Mouse (Mus musculus): ENCODE results near the gene Dusp2.
A peak's percentile ranks its signal among the peaks of the same experiment; 100 is the strongest.

The Dusp2 gene

DNA sequence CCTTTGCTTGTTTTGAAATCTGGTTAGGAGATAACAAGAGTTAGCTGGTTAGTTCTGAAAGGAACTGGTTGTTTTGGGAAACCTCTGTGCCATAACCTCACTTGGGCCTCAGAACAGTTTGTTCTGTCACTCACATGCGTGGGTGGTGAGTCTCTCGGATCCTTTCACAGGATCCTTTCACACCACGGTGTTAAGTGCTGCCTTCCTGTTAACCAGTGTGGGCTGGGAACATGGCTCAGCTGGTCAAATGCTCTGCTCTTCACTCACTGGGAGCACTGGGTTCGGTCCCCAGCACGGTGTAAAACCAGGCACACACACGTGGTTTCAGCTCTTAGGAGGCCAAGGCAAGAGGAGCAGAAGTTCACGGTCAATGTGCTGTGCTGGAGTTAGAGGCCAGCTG lies 11.5 kb upstream of the Dusp2 start:
- no peak for DNase-seq

DNA sequence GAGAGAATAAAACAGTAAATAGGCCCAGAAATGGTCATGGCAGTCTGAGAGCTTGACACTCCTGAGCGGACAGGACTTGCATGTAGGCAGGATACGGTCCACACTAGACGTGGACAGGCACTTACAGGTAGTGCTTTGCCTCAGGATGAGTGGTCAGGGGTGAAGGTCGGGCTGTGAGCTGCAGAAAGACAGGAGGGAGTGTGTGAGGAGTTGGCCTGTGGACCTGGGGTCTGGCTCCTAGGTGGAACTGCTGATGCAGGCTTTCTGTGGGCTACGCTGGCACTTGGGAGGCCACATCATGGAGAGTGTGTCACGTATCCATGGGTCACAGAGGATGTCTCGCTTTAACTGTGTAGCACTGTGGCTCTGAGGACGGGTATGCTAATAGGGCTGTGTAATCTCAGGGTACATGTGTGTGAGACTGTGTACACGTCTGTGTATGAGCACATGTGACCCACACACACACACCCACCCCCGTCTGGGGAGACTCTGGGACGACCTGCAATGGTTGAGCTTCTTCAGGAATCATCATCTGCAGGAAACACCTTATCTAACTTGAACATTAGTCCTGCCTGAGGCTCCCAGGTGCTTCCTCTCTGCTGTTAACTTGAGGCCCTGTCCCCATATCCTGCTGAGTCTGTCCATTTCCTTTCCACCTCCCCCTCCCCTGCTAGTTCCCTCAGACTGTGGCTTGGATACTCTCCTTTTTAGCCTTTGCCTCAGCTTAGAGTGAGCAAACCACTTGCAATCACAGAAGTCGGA lies 7.7 kb upstream of the Dusp2 start:
- DNase-seq = no peak

DNA sequence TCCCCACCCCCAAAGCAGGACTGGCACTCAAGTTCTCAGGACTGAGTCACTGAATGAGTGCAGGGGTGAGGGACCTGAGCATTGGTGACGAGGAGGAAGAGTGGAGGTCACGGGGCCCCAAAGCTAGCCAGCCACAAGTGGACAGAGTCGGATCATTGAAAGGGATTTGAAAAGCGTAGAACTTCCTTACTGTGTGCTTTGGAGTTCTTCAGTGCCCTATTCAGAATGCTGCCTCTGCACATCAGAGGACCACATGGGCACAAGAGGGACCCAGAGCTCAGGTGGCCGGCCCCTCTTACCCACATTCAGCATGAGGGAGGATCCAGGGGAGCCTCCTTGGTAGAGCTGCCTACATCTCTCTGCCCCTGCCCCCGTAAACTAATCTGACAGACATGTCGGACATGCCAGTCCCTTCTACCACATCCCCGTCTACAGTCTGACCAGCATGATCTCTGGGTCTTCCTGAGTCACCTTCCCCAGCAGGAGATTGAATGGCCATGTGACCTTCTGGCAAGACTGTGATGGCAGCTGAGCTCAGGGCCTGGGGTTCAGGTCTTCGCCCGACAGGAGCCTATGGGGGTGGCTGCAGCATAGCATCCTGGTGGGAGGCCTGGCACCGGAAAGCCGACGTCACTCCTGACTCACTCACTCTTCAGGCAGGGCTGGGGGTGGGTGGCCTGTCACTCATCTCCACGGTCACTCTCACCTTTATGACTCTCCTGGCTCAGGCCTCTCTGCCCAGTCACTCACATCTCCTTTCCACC lies 3.0 kb upstream of the Dusp2 start:
- no peak for DNase-seq

DNA sequence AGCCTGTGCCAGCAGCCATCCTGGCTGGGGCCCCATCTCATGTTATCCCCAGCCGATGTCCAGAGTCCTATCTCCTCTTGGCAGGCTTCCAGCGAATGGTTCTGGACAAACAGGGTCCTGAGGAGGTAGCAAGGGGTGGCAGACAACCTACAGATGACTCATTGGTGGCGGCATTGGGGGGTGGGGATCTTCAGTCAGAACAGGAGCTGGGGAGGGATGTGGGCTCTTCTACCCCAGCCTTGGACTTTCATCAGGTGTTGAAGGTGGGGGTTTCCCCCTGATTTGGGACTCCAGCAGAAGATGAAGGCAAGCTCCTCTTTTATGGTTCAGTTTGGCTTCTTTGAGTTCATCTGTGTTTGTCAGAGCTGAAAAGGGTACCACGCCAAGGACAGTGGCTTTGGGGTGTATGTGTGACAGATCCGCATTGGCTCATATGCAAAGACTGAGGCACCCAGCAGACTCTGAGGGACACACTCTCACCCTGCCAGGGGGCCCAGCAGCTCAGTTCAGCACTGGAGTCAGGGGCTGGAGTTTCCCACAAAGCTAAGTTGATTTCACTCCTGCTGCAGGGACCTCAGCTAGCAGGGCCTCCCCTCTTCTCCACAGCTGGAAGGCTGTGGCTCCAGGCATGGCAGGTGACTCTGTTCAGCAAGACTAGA lies 1.9 kb upstream of the Dusp2 start:
- no peak for DNase-seq

DNA sequence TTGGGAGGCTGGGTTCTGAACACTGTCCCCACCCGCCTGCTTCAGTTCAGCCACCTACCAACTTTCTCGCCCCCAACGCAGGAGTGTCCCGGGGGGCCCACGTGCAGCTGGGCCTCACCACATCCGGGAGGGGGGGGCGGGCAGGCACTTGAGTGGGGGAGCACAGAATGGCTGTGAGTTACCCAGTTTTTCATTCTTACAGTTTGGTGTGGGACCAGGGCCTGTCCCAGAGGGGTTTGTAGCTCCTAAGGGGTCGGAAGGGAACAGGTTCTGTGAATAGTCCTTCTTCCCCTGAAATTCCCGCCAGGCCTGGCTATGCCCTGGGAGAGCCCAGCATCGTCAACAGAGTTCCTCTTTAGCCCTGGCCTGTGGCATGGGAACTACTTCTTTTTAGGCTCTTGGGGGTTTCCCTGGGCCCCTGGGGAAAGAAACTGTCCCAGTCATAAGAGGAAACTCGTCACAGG lies 849 bp upstream of the Dusp2 start:
- DNase-seq = no peak

DNA sequence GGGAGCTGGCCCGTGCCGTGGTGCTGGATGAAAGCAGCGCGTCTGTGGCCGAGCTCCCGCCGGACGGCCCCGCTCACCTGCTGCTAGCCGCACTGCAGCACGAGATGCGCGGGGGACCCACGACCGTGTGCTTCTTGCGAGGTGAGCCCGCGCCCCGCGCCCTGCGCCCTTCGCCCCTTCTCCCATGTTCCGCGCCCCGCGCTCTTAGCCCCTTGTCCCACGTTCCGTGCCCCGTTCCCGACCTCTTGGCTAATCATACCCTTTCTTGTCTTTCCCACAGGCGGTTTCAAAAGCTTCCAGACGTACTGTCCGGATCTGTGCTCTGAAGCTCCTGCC lies 506 bp downstream of the Dusp2 start:
- no peak for DNase-seq

DNA sequence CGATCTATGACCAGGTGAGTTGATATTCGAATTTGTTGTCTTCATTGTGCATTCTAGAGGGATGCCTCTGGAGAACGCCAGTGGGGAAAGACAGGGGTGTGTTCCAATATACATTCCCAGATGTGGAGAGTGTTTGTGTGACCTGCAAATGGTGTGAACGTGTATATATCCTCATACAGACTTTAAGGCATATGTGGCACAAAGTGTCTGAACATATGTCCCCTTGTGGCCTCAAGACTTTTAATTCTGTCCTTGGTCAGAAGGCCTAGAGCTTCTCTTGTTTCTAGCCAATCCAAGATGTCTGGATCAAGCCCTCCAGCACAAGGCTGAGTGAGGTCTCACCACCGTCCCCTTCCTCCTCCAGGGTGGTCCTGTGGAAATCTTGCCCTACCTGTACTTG lies 926 bp downstream of the Dusp2 start:
- no peak for DNase-seq

DNA sequence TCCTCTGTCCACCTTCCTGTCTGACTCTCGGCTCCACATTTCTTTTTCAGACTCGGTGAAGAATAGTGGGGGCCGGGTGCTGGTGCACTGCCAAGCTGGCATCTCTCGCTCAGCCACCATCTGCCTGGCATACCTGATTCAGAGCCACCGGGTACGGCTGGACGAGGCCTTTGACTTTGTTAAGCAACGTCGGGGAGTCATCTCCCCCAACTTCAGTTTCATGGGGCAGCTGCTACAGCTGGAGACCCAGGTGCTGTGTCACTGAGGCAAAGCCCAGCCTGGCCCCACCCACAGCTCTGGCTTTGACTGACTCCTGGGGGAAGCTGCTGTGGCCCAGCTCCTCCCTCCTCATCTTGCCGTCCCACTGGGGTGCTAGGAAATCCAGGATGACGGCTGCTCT lies 1.6 kb downstream of the Dusp2 start:
- DNase-seq = no peak

DNA sequence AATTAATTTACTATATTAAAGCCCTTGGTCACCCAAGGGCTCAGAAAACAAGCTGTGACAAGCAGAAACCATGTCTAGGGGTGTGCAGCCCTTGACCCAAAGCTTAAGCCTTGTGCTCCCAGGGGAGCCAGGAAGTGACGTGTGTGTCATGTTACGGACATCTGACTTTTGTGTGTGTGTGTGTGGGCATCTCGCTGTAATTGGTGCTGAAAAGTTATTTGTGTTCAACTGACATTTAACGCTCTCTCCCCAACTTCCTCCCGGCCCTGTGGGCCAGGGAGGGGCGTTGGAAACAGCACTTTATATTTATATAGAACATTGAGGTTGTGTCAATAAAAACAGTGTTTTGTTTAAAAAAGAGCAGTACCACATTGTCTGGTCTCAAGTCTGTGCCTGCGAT lies 2.1 kb downstream of the Dusp2 start:
- DNase-seq = no peak

DNA sequence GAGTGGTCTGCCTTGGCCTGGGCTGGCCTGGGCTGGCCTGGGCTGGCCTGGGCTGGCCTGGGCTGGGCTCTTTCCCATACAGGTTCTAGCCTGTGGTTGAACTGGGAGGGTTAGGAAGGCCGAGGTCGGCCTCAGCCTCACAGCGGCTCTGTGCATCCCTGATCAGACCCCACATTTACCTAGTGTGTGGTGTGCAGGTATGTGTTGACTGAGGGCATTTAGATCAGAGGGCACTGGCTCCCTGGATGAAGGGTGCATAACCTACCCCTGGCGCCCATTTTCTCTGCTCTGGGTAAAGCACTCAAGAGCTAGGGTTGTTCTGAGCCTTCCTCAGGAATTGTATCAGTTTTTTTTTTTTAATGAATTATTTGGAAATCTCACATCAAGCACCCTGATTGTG lies 2.5 kb downstream of the Dusp2 start, which contains the start of gene Astl:
Gene Astl, plus strand, starts transcription at position 224 of the 400 bp plus-strand sequence.
- no peak for DNase-seq

DNA sequence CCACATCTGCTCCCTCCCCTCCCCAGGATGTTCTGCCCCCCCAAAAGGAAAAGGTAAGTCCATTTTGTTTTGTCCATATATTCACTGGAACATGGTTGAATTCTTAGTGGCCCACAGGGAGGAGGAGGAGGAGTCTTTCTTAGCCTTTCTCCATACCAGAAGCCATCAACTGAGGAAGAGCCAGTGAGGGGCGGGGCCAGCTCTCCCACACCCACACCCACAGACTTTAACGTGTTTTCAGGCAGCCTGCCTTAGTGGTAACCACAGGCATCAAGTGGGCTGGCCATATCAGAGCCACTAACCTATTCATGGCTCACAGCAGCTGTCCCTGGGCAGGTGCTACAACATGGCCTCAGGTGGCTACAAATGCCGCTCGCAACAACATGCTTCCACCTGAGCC lies 2.9 kb downstream of the Dusp2 start:
- DNase-seq = no peak

DNA sequence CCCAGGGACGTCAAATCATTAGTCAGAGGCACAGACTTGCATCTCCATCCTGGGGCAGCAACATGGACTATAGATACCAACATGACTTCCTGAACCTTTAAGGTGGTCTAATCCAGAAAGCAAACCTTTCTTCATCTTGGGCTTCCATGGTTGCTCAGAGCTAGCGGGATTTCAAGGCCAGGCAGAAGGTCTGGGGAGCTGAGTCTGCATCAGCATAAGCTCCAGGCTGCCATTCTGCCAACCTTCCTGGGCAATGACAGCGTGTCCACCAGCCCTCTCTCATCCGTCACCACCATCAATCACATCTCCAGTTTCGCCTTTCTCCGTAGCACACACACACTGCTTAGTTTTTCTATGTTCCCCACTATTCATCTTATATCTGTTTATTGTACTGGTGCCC lies 3.3 kb downstream of the Dusp2 start:
- no peak for DNase-seq

DNA sequence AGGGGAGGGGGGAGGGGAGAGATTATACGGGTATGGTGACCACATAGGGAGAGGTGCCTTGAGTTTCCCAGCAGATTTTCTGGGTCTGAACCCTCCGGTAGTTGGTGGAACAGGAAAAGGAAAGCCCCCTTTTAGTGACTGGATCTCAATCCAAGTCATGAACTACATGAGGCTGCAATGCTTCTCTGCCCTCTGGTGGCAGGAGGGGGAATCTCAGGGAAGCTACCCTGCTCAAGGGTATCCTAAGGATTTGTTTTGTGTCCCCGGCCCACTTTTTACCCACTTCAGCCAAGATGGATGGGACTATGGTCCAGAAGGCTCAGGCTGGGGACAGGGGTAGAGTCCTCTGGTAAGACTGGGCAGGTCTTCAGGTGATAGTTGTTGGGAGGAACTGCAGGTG lies 5.2 kb downstream of the Dusp2 start:
- peak; percentile 52 for DNase-seq

DNA sequence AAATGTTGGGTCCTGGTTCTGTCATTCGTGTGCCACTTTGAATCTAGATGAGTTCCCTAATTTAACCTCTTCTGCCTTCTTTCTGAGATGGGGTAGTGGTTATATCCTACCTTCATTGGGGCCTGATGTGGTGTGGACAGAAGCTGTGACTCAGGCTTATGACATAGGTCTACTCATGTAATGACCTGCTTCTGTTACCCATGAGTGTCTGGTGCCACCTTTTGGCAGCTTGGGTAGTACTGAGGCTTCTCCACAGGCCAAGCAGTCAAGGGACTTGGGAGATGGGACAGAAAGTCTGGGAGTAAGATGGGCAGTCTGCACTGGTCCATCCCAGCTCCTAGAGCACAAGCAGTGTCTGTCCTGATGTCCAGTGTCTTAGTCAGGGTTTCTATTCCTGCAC lies 10.4 kb downstream of the Dusp2 start:
- no peak for DNase-seq

DNA sequence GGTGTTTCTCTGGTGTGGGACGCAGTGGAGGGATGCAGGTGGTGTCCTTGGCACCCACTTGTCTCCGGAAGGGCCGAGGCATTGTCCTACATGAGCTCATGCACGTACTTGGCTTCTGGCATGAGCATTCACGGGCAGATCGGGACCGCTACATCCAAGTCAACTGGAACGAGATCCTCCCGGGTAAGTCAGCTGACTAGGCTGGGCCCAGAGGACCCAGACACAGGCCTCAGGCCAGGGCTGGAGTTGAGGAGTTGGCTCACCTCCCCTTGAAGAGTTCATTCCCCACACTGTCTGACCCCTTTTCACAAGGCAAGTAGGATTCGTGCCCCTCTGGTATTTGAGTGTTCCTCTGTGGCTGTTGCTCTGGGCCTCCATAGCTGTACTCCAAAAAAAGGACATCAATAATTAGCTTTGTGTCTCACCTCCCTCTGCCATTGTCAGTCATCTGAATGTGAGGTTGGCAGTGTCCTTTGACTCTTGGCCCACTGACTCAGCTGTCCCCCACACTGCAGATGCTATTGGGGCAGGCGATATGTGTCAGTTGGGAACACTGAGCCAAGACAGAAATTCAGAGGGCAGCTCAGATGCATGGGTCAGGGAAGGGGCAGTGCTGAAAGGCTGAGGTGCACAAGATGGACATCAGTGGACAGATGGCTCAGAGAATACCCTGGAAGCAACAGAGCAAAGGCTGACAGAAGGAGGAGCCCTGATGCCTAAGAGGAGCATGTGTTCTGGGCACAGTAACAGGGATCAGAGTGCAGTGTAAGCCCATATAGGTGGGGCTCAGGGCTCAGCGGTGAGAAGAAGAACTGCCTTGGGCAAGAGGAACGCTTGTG lies 11.4 kb downstream of the Dusp2 start:
- DNase-seq = no peak

DNA sequence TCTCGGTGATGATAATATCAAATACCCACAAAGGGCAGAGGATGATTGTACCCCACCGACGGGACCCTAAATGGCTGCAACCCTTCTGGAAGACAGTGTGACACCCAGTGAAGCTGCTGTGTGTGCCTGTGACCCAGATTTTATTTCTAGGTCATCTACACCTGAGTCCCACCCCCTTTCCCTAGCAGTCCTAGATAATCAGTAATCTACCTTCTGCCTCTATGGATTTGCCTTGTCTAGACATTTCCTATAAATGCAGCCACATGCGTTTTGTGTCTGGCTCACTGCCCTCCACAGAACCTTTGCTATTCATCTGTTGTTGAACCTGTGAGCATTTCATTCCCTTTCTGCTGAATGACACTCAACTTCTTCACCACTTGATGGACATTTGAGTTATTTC lies 17.9 kb downstream of the Dusp2 start:
- no peak for DNase-seq

DNA sequence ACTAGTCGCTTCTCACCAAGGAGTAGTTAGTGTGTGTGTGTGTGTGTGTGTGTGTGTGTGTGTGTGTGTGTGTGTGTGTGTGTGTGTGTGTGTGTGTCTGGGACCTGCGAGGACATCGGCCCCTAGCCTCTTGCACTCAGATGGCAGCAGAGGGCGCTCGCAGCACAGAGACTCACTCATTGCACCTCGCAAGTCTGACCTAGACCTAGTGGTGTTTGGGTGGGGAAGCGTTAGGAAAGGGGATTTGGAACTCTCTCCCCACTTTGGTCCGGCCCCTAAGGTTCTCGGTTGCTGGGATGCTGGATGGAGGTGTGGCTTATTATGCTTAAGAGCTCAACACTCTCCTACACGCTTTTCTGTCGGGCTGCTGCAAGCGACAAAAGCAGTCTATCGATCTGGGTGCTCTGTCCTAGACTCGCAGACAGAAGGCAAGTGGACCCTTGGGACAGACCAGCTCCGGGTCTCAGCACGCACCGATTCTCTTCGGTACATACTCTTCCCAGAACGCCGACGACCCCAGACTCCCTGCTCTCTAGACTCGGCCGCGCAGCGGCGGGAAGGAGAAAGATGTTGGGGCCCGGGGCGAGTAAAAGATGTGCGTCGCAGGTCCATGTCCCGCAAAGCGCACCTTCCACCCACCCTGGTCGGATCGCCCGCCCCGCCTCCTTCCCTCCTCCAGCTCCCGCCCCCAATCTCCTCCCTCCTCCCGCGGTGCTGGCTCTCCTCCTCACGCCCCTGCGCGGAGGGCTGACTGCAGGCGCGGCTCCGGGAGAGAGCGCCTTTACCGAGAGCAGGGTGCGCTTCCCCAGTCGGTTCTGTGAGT lies 26.7 kb downstream of the Dusp2 start, which contains the start of gene Adra2b:
Gene Adra2b, plus strand, starts transcription at position 750 of the 823 bp plus-strand sequence.
- DNase-seq = peak; percentile 90

DNA sequence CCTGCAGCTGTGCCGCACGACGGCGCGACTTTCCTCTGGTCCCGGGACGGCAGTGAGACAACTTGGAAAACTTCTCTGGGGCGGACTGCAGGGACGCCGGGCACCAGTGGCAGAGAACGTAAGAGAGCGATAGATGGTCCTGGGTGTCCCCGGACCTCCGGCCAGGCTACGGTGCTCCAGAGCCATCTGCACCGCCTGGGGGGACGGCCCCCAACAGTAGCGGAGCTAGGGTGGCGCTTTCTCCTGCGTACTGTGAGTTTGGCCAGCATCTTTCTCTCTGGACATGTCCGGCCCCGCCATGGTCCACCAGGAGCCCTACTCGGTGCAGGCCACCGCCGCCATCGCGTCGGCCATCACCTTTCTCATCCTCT lies 27.3 kb downstream of the Dusp2 start:
- no peak for DNase-seq

DNA sequence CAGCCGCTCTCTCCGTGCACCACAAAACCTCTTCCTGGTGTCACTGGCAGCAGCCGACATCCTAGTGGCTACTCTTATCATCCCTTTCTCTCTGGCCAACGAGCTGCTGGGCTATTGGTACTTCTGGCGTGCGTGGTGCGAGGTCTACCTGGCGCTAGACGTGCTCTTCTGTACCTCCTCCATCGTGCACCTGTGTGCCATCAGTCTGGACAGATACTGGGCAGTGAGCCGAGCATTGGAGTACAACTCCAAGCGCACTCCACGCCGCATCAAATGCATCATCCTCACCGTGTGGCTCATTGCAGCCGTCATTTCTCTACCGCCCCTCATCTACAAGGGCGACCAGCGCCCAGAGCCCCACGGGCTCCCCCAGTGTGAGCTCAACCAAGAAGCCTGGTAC lies 27.7 kb downstream of the Dusp2 start:
- no peak for DNase-seq

DNA sequence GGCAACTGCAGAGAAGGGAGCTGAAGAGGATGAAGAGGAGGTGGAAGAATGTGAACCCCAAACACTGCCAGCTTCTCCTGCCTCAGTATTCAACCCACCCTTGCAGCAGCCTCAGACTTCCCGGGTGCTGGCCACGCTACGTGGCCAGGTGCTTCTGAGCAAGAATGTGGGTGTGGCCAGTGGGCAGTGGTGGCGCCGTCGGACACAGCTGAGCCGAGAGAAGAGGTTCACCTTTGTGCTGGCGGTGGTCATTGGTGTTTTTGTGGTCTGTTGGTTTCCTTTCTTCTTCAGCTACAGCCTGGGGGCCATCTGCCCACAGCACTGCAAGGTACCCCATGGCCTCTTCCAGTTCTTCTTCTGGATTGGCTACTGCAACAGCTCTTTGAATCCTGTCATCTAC lies 28.5 kb downstream of the Dusp2 start:
- no peak for DNase-seq

DNA sequence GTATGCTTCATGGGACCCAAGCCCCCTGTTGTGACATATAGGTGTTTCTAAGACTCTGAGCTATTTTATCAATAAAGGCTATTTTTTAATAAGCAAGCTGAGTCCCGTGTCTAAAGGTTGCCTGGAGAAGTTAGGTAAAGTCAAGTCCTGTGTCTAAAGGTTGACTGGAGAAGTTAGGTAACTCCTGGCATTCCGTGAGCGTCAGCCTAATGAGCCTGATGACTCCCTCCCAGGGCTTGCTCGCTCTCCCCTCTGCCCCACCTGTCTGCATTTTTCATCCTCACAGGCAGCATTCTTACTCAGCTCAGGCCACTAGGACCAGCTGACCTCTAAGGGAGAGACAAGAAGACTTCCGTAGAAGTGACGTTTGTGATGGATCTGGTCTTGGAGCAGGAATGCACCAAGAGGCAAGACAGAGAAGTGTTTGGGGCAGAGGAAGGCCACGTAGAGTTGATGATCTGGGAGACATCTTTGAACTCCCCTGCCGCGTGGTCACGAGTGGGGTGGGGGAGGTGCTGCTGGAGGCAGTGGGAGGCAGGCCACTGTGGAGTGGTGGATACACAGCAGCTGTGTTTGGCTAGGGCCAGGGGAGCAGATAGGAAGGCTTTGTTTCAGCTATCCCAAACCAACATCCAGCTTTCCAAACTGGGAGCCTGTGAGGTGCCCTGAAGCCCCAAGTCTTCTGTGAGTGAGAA lies 31.3 kb downstream of the Dusp2 start:
- no peak for DNase-seq

Data from right cerebral cortex, postnatal 14 days (tissue).